Mouse (Mus musculus) heart, embryonic 15.5 days (tissue): ENCODE measurements at regions not wholly inside any gene's neighbourhood (a gene's known extent, or its start where the extent isn't known, plus 50 kb on each side); places are given as distances from the start of the nearest gene placed in this dataset.

Source experiments
- ATAC-seq: fragments of 200-750 bp; cut with Nextera tagmentation; replicated peaks from 2 replicates; pipeline ENCODE4 v1.8.0; 2017; ENCODE audit warnings: low read depth, moderate TSS enrichment; ENCODE audit not compliant: insufficient number of reproducible peaks, insufficient read depth, low FRiP score
- H3K27ac ChIP-seq: fragments of 300-500 bp; sonication (generic); 2 replicates; pipeline ENCODE4 v1.5.1; 2015; ENCODE audit warnings: mild to moderate bottlenecking, inconsistent platforms
- H3K27me3 ChIP-seq: fragments of 300-500 bp; sonication (generic); 2 replicates; pipeline ENCODE4 v1.6.1; 2015; ENCODE audit warnings: inconsistent platforms
- H3K36me3 ChIP-seq: fragments of 300-500 bp; sonication (generic); 2 replicates; pipeline ENCODE4 v1.6.1; 2015; ENCODE audit warnings: mild to moderate bottlenecking, inconsistent platforms
- H3K4me1 ChIP-seq: fragments of 300-500 bp; sonication (generic); replicated peaks from 2 replicates; pipeline ENCODE4 v1.6.1; 2015; ENCODE audit warnings: inconsistent platforms
- H3K4me2 ChIP-seq: fragments of 300-500 bp; sonication (generic); 2 replicates; pipeline ENCODE4 v1.6.1; 2015; ENCODE audit warnings: inconsistent platforms, mild to moderate bottlenecking, moderate library complexity
- H3K4me3 ChIP-seq: fragments of 300-500 bp; sonication (generic); 2 replicates; pipeline ENCODE4 v1.5.1; 2015; ENCODE audit warnings: mild to moderate bottlenecking, inconsistent platforms
- H3K9ac ChIP-seq: fragments of 300-500 bp; sonication (generic); 2 replicates; pipeline ENCODE4 v1.6.1; 2015; ENCODE audit warnings: mild to moderate bottlenecking, inconsistent platforms
- H3K9me3 ChIP-seq: fragments of 300-500 bp; sonication (generic); replicated peaks from 2 replicates; pipeline ENCODE4 v1.6.1; 2016; ENCODE audit warnings: inconsistent platforms
- WGBS: fragments of 180-500 bp; shearing (Covaris S2); methylation state at CpG from one replicate; pipeline ENCODE4 v1.1.7; 2015; ENCODE audit warnings: mixed read lengths; 5-methylcytosine and 5-hydroxymethylcytosine counted together

- H3K27me3 ChIP-seq, result no peaks in the 10 kb centered on the region
- no peaks in the 10 kb centered on the region for H3K9me3 ChIP-seq
- no peak for ATAC-seq
- no peaks in the 10 kb centered on the region for H3K4me1 ChIP-seq
- no peak overlapping the region for H3K9ac ChIP-seq
- WGBS, result 64% methylated on average over 3 of the region's 3 CpGs
- H3K4me3 ChIP-seq, result no peak overlapping the region
- no peak overlapping the region for H3K27ac ChIP-seq
- H3K4me2 ChIP-seq, result no peak overlapping the region
- no peaks in the 10 kb centered on the region for H3K36me3 ChIP-seq
Observed at GRCm38 (mm10) chr10:30918322-30918988, 75.9 kb upstream of the Hey2 start.

- H3K4me1 ChIP-seq, result no peaks in the 10 kb centered on the region
- no peak for ATAC-seq
- WGBS, result 21% methylated on average over 3 of the region's 3 CpGs
- H3K36me3 ChIP-seq, result no peaks in the 10 kb centered on the region
- H3K27me3 ChIP-seq, result no peaks in the 10 kb centered on the region
- no peaks in the 10 kb centered on the region for H3K9me3 ChIP-seq
- H3K4me2 ChIP-seq, result no peak overlapping the region
- no peak overlapping the region for H3K27ac ChIP-seq
- H3K9ac ChIP-seq, result no peak overlapping the region
- H3K4me3 ChIP-seq, result no peak overlapping the region
Observed at GRCm38 (mm10) chr10:30893771-30894170, 51.2 kb upstream of the Hey2 start.
